Mouse (Mus musculus) hindbrain, embryonic 12.5 days (tissue): ENCODE data around the gene Bcl6b. TPM values are rescaled to one million over a fixed set of nuclear protein-coding genes. Genes with fewer than 3 reads are reported as not detected.

Source experiments
- ATAC-seq: fragments of 200-750 bp; cut with Nextera tagmentation; 2 replicates; pipeline ENCODE4 v1.8.0; 2017; ENCODE audit warnings: moderate TSS enrichment; ENCODE audit not compliant: low FRiP score
- H3K27ac ChIP-seq: fragments of 300-500 bp; sonication (generic); 2 replicates; pipeline ENCODE4 v1.5.1; 2016; ENCODE audit warnings: mild to moderate bottlenecking
- H3K27me3 ChIP-seq: fragments of 300-500 bp; sonication (generic); 2 replicates; pipeline ENCODE4 v1.6.1; 2016; ENCODE audit warnings: mild to moderate bottlenecking
- H3K36me3 ChIP-seq: fragments of 300-500 bp; sonication (generic); 2 replicates; pipeline ENCODE4 v1.6.1; 2016; ENCODE audit warnings: mild to moderate bottlenecking
- H3K4me1 ChIP-seq: fragments of 300-500 bp; sonication (generic); 2 replicates; pipeline ENCODE4 v1.6.1; 2016
- H3K4me2 ChIP-seq: fragments of 300-500 bp; sonication (generic); replicated peaks from 2 replicates; pipeline ENCODE4 v1.6.1; 2016; ENCODE audit warnings: mild to moderate bottlenecking
- H3K4me3 ChIP-seq: fragments of 300-500 bp; sonication (generic); 2 replicates; pipeline ENCODE4 v1.5.1; 2016; ENCODE audit warnings: mild to moderate bottlenecking
- H3K9ac ChIP-seq: fragments of 300-500 bp; sonication (generic); 2 replicates; pipeline ENCODE4 v1.6.1; 2016; ENCODE audit warnings: mild to moderate bottlenecking, moderate library complexity
- H3K9me3 ChIP-seq: fragments of 300-500 bp; sonication (generic); replicated peaks from 2 replicates; pipeline ENCODE4 v1.6.1; 2016; ENCODE audit warnings: mild to moderate bottlenecking
- WGBS: fragments of 180-500 bp; shearing (Covaris S2); methylation state at CpG from one replicate; pipeline ENCODE4 v1.1.7; 2016; 5-methylcytosine and 5-hydroxymethylcytosine counted together
- polyA plus RNA-seq: library from polyadenylated mRNA; unstranded; fragments of >200 nt; fragmentation: Nextera tagmentation; extraction: Ambion mirVana; gene quantifications from 2 replicates; pipeline ENCODE4 v1.2.1, GENCODE M21; 2016

The Bcl6b gene
- 5.4 and 8.3 TPM in 2 replicates for polyA plus RNA-seq

DNA sequence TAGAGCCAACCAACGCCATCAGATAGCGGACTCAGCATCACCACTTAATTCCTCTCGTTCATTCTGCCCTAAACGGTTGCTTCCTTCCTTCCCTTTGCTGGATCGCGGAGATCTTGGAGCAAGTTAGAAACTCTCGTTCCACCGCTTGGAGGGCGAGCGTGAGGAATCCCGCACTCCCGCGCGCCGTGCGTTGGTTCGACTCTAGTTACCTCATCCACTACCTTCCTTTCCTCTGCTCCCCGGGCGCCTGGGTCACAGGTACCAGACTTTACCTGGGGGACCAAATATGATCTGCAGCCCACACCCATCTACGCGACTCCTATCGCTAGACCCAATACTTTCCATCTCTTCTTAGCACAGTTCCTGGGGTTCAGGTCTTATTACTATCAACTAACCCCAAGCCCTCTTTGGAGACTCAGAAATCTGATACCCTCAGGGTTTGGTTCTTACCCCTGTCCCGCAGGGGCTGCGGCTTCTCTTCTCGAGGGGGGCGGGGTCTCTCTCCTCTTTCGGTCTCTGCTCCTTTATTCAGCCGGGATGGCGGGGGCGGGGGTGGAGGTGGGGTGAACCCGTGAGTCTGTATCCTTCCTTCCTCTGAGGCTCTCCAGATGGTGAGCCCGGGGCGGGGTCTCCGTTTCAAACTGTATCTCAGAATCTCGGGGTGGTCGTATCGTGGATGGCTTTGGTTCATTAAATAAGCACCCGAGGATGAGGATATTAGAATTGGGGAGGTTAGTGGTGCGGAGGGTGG, at the start of gene Bcl6b:
Gene Bcl6b, minus strand, starts transcription at position 539 of the 751 bp plus-strand sequence.
- Histone ChIP-seq H3K4me2 (peak within 1 kb of the TSS; percentile 42), H3K27ac (no peak within 1 kb of the TSS; the same call in 1 of the 2 replicates), H3K27me3 (peaks cover 66% of the 10 kb centered on the region), H3K9ac (peak within 1 kb of the TSS; percentile 29), H3K9me3 (no peaks in the 10 kb centered on the region), H3K4me1 (peaks cover 40% of the 10 kb centered on the region), H3K4me3 (peak within 1 kb of the TSS; percentile 24), H3K36me3 (peaks cover 4% of the 10 kb centered on the region)
- ATAC-seq = no peak
- 3% methylated on average over 39 of the region's 39 CpGs for WGBS

DNA sequence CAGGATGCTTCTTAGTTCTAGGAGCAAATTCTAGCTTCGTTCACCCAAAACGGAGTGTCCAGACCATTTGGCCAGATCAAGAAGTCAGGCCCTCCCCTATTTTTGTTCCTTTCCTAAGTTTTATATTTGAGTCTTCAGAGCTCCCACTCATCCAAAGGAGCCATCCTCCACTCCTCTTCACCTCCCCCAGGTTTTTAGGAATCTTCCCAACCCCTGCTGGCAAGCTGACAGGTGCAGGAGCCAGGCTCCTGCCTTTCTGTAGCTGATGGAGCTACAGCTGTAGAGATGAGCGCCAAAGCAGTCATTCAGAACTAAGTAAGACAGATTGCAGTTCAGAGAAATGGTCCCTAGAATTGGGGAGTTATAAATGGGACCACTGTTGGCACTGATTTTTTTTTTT, 49.4 kb upstream of the Bcl6b start:
- H3K9me3 ChIP-seq = no peaks in the 10 kb centered on the region
- no peak overlapping the region for H3K27ac ChIP-seq
- 73% methylated on average over 3 of the region's 3 CpGs for WGBS
- H3K27me3 ChIP-seq = no peaks in the 10 kb centered on the region
- H3K4me3 ChIP-seq = no peak overlapping the region
- H3K4me2 ChIP-seq = no peak overlapping the region
- no peaks in the 10 kb centered on the region for H3K36me3 ChIP-seq
- no peaks in the 10 kb centered on the region for H3K4me1 ChIP-seq
- ATAC-seq = no peak
- no peak overlapping the region for H3K9ac ChIP-seq

DNA sequence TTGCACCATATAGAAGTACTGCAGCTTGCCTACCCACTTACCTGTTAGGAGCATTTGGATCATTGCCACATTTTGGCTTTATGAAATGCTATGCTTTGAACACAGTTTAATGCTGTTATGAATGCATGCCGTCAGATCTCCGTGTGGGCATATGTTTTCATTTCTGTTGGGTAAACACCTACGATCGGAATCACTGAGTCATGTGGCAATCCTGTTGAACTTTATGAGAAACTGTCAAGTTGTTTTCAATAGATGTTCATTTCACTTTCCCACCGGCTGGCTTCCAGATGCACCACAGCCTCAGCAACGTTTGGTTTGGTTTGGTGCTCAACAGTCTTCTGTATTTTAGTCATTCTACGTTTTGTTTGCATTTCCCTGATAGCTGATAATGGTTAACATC, 42.0 kb upstream of the Bcl6b start:
- Histone ChIP-seq H3K36me3 (no peaks in the 10 kb centered on the region), H3K9me3 (no peaks in the 10 kb centered on the region), H3K4me2 (no peak overlapping the region), H3K4me1 (no peaks in the 10 kb centered on the region), H3K27me3 (no peaks in the 10 kb centered on the region), H3K9ac (no peak overlapping the region), H3K27ac (no peak overlapping the region), H3K4me3 (no peak overlapping the region)
- 85% methylated on average over 7 of the region's 7 CpGs for WGBS
- no peak for ATAC-seq

GRCm38 (mm10) chr11:70266405-70266804, 36.8 kb upstream of the Bcl6b start:
- no peak overlapping the region for H3K4me2 ChIP-seq
- H3K9me3 ChIP-seq = no peaks in the 10 kb centered on the region
- no peak overlapping the region for H3K27ac ChIP-seq
- 92% methylated on average over 1 of the region's 1 CpGs for WGBS
- no peaks in the 10 kb centered on the region for H3K4me1 ChIP-seq
- H3K4me3 ChIP-seq = no peak overlapping the region
- peaks cover 5% of the 10 kb centered on the region; the same call in 1 of the 2 replicates for H3K27me3 ChIP-seq
- ATAC-seq = no peak
- no peak overlapping the region for H3K9ac ChIP-seq
- H3K36me3 ChIP-seq = no peaks in the 10 kb centered on the region

- WGBS = 75% methylated on average over 4 of the region's 4 CpGs
- no peaks in the 10 kb centered on the region for H3K4me1 ChIP-seq
- ATAC-seq = no peak
These were observed 36.2 kb upstream of the Bcl6b start for GRCm38 (mm10) chr11:70265819-70266218.

DNA sequence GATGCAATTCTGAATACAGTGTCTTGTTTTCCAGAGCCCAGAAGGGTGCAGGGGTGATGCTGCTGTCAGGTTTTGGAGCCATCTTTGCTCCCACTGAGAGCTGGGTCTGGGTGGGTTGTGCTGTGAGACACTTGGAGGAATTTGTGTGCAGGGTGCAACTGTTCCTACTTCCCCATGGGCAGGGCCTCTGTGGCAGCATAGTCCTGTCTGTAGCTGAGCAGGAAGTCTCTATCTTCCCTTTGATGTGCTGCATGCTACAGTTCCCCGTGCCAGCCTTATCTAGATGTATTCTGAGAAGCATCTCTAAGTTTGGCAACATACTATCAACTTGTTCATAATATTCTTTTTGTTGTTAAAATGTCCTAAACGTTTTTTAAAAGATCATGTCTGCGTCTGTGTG, 35.7 kb upstream of the Bcl6b start:
- H3K4me2 ChIP-seq = no peak overlapping the region
- H3K4me3 ChIP-seq = no peak overlapping the region
- no peak for ATAC-seq
- H3K36me3 ChIP-seq = no peaks in the 10 kb centered on the region
- H3K9ac ChIP-seq = no peak overlapping the region
- no peaks in the 10 kb centered on the region for H3K4me1 ChIP-seq
- H3K27ac ChIP-seq = no peak overlapping the region
- no peaks in the 10 kb centered on the region for H3K9me3 ChIP-seq
- 58% methylated on average over 3 of the region's 3 CpGs for WGBS
- peaks cover 5% of the 10 kb centered on the region; the same call in 1 of the 2 replicates for H3K27me3 ChIP-seq

More at GRCm38 (mm10) chr11:70265819-70266218, 36.2 kb upstream of the Bcl6b start:
- no peaks in the 10 kb centered on the region for H3K9me3 ChIP-seq
- peaks cover 5% of the 10 kb centered on the region; the same call in 1 of the 2 replicates for H3K27me3 ChIP-seq
- H3K27ac ChIP-seq = no peak overlapping the region
- no peak overlapping the region for H3K4me2 ChIP-seq
- H3K36me3 ChIP-seq = no peaks in the 10 kb centered on the region
- no peak overlapping the region for H3K9ac ChIP-seq
- no peak overlapping the region for H3K4me3 ChIP-seq

GRCm38 (mm10) chr11:70259035-70259434, 29.4 kb upstream of the Bcl6b start:
- Histone ChIP-seq H3K4me1 (peaks cover 10% of the 10 kb centered on the region), H3K9ac (no peak overlapping the region), H3K36me3 (no peaks in the 10 kb centered on the region), H3K27ac (no peak overlapping the region), H3K27me3 (peaks cover 28% of the 10 kb centered on the region), H3K4me3 (no peak overlapping the region), H3K4me2 (no peak overlapping the region), H3K9me3 (no peaks in the 10 kb centered on the region)
- 89% methylated on average over 4 of the region's 4 CpGs for WGBS
- ATAC-seq = no peak

GRCm38 (mm10) chr11:70254931-70255531, 25.4 kb upstream of the Bcl6b start, which contains the start of gene Alox12:
TSS of gene Alox12 (minus strand) at chr11:70255353.
- H3K27me3 ChIP-seq = peaks cover 60% of the 10 kb centered on the region
- WGBS = 1% methylated on average over 25 of the region's 25 CpGs
- no peak within 1 kb of the TSS for H3K27ac ChIP-seq
- peaks cover 10% of the 10 kb centered on the region for H3K4me1 ChIP-seq
- H3K9me3 ChIP-seq = no peaks in the 10 kb centered on the region
- H3K36me3 ChIP-seq = no peaks in the 10 kb centered on the region
- ATAC-seq = no peak
- peak within 1 kb of the TSS; percentile 20 for H3K4me3 ChIP-seq
- H3K4me2 ChIP-seq = peak within 1 kb of the TSS; percentile 46
- H3K9ac ChIP-seq = no peak within 1 kb of the TSS

DNA sequence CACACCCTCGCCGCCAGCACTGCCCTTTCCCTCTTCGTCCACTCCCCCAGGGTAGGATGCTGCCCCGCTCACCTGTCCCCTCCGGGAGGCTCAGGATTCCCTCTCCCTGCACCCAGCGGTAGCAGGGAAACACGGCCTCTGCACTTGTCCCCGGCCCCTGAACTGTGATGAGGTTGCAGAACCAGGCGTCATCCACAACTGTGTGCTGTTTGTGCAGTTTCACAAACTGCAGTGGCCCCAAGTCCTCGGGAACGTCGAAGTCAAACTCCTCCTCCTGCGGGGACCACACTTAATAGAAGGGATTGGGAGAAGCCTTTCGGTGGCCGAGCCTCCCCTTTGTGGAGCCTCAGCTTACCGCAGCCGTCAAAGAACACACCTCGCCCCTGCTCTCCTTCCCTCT, 24.7 kb upstream of the Bcl6b start:
- no peak overlapping the region for H3K9ac ChIP-seq
- H3K4me2 ChIP-seq = peak overlapping the region; percentile 46
- no peak overlapping the region for H3K27ac ChIP-seq
- ATAC-seq = no peak
- H3K4me1 ChIP-seq = peaks cover 10% of the 10 kb centered on the region
- no peaks in the 10 kb centered on the region for H3K36me3 ChIP-seq
- WGBS = 4% methylated on average over 18 of the region's 18 CpGs
- H3K4me3 ChIP-seq = peak overlapping the region; percentile 20
- H3K27me3 ChIP-seq = peaks cover 67% of the 10 kb centered on the region
- no peaks in the 10 kb centered on the region for H3K9me3 ChIP-seq

DNA sequence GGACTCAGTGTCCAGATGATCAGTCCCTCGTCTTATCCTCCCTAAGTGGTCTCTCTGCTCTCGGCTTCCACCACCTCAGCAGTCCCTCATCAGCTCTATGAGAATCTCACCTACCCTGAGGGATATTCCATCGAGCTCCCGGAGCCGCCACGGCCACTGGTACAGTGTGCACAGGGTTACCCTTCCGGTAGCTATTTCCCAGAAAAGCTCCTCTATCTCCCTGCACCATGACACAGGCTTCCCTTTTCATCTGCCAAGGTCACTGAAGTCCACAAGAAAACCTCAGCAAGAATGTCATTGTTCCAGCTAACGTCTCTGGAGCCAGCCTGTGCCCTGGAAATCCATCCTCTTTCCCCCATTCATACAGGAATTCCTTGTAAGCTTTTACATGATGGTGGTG, 22.3 kb upstream of the Bcl6b start:
- Histone ChIP-seq H3K4me2 (no peak overlapping the region), H3K27ac (no peak overlapping the region), H3K4me3 (no peak overlapping the region), H3K9ac (no peak overlapping the region), H3K9me3 (no peaks in the 10 kb centered on the region), H3K36me3 (no peaks in the 10 kb centered on the region), H3K27me3 (peaks cover 69% of the 10 kb centered on the region), H3K4me1 (peaks cover 10% of the 10 kb centered on the region)
- WGBS = 82% methylated on average over 8 of the region's 8 CpGs
- ATAC-seq = no peak

- Histone ChIP-seq H3K9ac (no peak overlapping the region), H3K4me3 (no peak overlapping the region), H3K4me2 (no peak overlapping the region), H3K9me3 (no peaks in the 10 kb centered on the region), H3K4me1 (peaks cover 10% of the 10 kb centered on the region), H3K36me3 (no peaks in the 10 kb centered on the region), H3K27me3 (peaks cover 67% of the 10 kb centered on the region), H3K27ac (no peak overlapping the region)
- ATAC-seq = no peak
- 67% methylated on average over 11 of the region's 11 CpGs for WGBS
These were observed 20.6 kb upstream of the Bcl6b start for GRCm38 (mm10) chr11:70250150-70250549.

DNA sequence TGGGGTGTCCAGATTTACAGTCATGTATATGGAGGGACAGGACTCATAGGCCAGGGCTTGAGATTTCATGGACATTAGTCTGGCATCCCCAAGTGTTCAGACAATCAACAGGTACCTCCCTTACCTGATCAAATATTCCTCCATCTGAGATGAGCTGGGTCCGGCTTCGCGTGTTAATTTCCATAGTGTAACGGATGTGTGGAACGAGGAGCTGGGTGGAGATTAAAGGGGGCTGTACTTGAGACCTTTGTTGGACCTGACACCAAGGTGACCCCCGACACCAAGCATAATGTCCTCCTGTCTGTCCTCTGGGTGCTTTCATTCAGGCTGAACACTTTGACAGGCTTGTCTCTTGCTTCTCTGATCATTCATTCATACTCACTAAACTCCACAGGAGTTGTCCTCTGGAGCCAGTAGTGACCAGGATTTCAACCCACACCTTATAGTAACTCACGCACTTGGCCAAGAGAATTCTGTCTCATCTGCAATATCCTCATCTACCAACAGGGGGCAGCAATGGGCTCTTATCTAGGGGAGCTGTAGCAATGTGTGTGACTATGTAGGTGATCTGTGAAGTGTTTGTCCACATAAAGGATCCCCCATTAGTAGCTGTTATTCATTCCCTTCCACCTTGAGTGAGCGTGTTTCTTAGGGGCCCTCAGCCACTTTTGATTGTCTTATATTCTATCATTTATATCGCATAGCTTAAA, 17.7 kb upstream of the Bcl6b start:
- Histone ChIP-seq H3K4me1 (no peaks in the 10 kb centered on the region), H3K9me3 (no peaks in the 10 kb centered on the region), H3K4me2 (no peak overlapping the region), H3K4me3 (no peak overlapping the region), H3K36me3 (no peaks in the 10 kb centered on the region), H3K27ac (no peak overlapping the region), H3K27me3 (peaks cover 39% of the 10 kb centered on the region), H3K9ac (no peak overlapping the region)
- 51% methylated on average over 9 of the region's 9 CpGs for WGBS
- ATAC-seq = no peak
